Mouse (Mus musculus): ENCODE data around the gene Smad3.

DNA sequence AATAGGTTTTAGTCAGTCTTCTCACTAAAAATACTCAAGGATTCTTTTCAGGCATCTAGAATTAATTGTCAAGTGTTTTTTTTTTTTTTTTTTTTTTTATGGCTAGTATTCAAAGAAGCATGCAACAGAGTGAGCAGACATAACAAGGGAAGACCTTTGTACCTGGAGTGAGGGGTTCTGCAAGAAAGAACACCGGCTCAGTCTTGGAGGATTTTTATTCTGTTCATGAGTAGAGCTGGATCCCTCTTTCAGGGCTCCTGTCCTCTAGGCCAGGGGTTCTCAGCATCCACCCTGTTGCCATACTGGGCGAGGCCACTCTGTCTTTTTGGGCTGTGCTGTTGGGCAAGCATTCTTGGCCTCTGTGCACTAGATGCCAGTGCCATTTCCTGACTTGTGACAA is 148.0 kb downstream of the Smad3 start:
- TF ChIP-seq CTCF (IDR thresholded peaks at IDR 0.05; ENCODE audit: control insufficient read depth, insufficient read depth, insufficient read length) (no peak), MAX (IDR thresholded peaks at IDR 0.05) (no peak)
